Mouse (Mus musculus) layer of hippocampus, postnatal 14 days (tissue): ENCODE data around the gene Neb. TPM values are rescaled to one million over a fixed set of nuclear protein-coding genes. Genes with fewer than 3 reads are reported as not detected.

ENCODE experiments used
- DNase-seq, 2 experiments: peaks; one replicate each; pipeline ENCODE4 v3.0.0; 2021 to 2022; ENCODE audit warnings: low spot score in 2 of 2, mixed read lengths in 1 of 2
- long read RNA-seq, 2 experiments: library from polyadenylated mRNA; stranded (forward); transcript quantifications; one replicate each; pipeline ENCODE4 v2.0.0; 2021
- total RNA-seq, 2 experiments: library from RNA; stranded (reverse); gene quantifications; 2 replicates each; pipeline ENCODE4 v1.2.3; 2021

Neb gene
- total RNA-seq, result 1 to 10 TPM; 2.5 to 3.3 TPM
- long read RNA-seq, experiment 1, partial matches to known transcripts, result 0 of 1 reads
- long read RNA-seq, experiment 1, other reads (novel, unspliced or antisense), result 1 of 1 reads
- long read RNA-seq, experiment 2, result 0 reads

DNA sequence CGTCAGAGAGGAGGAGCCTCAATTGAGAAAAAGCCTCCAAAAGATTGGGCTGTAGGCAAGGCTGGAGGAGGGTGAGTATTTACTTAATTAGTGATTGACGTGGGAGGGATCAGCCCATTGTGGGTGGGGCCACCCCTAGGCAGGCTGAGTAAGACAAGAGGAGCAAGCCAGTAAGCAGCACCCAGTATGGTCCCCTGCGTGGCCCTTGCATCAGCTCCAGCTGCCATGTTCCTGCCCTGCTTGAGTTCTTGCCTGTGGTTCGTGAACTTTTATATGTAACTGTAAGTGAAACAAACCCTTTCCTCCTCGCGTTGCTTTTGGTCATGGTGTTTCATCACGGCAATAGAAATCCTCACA is at the start of gene Neb:
TSS of gene Neb (minus strand) at position 27 of the 357 bp plus-strand sequence.
- no peak for DNase-seq

DNA sequence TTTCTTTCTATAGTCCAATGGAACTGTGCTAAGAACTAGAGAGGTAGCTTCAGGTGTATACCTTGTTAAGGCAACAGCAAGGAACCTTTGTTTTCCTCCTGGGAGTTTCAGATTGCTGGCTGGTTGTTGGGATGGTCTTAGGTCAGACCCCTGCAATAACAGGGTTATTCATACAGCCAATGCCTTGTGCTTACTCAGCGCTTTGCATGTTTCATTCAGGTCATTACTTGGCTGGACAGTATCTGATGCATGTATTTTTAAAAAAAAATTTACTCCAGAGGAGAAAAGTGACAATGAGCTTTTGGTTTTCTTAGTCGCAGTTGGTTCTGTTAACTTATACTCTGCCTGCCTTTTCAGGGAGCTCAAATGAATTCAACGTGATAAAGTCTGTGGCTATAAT is 49.1 kb upstream of the Neb start:
- DNase-seq, result no peak

DNA sequence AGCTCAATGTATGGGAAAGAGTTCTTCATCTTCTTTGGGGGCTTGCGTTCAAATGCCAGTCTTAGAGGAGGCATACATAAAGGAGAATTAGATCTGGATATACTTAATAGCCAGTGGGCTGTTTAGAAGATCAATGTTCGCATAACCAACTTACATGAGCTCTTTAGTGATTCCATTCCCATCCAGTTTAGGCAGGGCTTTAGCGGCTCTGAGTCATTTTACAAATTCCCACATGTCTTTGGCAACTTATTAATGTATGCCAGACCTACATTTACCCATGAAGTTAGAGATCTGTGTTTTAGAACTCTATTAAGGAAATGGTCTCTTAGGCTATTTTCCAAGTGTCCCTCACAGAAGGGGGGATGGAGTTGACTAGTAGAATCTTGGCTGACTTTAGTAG is 47.8 kb upstream of the Neb start:
- DNase-seq, result no peak

DNA sequence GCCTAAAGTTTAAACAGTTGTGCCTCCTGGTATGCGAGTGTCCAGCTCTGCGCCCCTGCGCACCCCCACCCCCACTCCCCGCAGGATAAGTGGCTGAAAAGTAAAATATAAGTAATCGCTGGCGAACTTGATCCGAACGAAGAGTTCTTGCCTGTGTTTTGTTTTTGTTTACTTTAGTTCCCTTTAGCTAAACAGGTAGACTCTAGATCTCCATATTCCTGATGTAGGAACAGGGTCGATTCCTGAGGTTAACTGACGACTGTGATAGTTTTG is 47.2 kb upstream of the Neb start:
- no peak for DNase-seq

DNA sequence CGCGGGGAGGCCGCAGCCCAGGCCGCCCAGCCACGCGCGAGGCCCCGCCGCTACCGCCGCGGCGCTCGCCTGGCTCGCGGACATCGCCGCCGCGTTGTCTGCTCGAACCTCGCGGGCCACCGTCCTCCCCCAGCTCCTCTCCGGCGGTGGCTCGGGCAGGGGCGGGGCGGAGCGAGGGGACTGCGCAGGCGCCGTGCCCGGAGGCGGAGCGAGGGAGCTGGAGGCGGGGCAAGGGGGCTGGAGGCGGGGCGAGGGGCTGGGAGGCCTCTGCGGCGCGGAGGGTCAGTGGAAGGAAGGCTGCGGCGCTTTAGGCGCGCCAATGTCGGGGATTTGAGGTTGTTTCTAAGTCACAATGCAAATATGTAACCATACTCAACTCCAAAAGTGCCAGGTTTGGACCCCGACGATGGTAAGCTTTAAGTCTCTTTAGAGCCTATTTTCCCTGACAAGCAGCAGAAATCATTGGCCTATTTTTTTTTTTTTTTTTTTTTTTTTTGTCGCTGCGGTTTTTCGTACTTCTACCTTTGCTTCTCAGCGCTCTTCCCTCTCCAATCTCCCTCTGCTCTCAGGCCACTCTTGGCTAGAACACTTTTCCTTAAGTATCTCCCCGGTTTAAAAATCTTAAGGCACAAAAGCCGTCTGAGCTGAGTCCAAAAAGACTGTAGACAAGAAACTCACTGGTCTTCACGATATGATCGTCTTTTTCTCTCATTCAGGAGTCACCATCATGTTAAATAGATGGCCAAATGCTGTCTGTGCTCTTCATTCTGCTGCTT is 46.7 kb upstream of the Neb start, which contains the start of gene Arl5a:
TSS of gene Arl5a (minus strand) at position 155 of the 776 bp plus-strand sequence.
- DNase-seq, result peak; percentile 94 to 96

DNA sequence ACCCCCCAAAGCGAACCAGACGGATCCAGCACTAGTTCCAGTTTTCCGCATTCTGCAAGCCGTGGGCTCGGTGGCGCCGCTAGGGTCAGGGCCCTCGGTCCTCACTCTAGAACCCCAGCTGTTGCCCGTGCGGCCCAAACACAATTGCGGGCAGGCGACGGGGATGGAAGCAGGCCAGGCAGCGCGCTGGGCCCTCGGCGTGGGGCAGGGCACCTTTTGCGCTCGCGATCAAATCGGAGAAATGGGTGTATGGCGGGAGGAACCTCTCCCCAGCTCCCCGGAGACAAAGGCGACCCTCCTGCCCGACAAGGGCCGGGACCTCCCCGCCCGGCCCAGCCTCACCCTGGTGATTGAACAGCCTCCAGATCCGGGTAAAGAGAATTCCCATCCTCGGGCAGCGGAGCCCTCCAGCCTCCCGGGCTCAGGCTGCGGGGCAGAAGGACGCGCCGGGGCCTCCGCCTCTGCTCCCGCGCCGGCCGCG is 46.0 kb upstream of the Neb start:
- no peak for DNase-seq

DNA sequence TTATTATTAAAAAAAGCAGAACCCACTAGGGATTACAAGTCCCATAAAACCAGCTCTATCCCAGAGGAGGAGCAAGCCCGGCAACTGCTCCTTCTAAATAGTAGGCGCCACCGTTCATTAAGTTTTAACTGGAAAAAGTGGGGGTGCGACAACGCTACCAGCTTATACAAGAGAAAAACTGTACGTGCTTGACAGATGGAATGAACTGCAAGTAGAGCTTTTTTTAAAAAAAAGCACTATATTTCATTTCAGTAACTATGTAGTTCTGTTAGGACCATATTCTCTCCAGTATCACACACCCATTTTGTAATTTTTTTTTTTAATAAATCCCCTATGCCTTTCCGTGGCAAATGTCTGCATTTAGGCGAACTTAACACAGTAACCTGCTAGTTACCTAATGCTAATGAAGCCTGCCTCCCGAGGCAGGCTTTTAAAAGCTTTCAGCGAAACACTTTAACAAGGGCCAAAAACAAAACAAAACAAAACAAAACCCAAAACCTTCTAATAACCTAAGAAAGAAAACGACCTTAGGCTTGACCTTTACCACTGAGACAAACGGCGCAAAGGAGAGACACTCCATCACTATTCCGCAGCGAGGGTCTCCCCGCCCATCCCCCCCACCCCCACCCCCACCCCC is 45.5 kb upstream of the Neb start:
- peak in 1 of 2 experiments; percentile 45 for DNase-seq

DNA sequence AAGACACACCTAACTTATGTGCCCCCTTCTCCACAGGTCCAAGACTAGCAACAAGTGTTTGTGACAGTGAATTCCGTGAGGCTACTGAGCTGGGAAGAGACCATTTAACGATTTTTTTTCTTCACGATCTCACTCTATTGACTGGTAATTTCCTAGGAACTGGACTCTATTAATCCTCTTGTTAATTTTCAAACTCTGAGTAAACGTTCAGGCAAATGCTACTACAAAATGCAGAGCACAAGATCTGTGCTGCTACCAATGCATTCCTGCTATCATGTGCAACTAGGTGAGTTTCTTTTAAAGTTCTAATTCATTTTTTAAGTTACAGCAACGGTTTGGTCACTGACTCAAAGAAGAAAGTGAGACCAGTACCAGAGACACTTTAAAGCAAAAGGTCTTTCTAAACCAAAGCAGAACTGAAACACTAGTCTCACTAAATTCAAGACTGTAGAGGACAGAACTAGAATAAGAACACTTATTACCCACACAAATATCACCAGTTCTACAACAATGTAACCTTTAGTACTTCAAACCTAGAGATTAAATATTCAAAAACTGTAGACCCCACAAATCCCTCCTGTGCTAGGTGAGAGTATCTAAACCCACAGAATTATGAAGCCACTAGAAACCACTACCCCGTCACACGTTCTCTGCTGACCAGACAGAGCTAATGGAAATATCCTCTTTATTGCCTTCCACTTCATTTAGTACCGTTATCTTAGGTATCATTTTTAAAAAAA is 44.8 kb upstream of the Neb start:
- no peak for DNase-seq

DNA sequence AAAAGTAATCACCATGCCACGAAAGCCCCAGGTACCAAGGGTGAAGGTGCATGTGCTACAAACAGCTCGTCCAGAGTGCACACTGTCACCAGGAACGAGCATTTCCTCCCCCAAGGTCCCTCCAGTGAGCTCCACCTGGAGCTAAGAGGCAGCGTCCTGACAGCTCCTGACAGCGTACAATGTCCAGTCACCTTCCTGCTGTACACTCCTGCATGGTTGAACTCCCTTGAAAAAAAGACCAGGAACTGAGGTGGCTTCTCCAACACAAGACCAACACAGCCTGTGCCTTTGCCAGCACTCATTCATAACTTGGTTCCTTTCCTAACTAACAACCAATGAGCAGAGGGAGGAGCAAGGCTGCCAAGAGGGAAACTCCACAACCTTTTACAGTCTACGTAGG is 42.9 kb upstream of the Neb start:
- no peak for DNase-seq

DNA sequence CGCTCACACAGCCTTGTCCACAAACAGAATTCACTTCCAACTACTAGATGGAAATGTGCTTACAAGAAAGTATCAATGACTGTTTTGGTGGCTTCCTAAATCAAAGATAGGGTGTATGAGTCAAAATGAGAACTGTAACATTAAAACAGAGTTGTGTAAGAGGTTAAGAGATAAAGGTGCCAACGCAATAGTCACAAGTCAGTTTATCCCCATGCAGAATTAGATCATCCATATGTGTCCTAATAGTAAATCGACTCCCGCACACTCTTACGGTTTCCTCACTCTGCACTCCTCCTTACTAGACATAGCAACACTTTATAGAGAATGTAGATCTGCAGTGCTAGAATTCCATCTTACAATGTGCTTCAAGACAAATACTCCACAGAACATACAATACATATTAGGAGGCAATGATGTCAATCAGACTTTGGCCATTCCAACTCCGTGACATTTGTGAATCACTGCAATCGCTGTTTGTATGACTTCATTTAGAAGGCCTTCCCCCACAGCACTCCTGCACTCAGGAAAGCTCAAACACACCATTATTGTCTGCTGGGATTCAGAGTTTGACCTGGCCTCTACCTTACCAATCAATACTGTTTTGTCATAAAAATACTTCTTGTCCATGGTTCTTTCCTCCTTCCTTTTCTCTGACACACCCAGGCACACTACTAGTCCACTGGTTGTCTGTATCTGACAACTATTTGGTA is 41.9 kb upstream of the Neb start:
- DNase-seq, result no peak

DNA sequence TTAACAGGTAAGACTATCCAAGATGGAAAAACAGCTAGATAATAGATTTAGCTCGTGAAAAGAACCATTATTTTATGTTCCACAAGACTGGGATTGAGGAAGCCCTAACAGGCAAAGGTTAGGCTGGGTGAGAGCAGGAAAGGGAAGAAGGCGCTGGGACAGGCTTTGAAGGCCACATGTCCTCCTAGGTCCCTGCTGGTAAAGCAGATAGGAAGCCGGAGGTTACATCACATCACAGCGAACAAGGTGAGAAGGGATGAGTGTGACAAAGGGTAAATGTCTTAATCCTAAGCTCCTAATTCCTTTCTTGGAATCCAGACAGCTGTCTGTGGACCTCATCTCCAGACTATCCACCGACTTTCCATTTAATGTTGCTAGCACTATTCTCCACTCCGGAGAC is 41.0 kb upstream of the Neb start:
- DNase-seq, result no peak

DNA sequence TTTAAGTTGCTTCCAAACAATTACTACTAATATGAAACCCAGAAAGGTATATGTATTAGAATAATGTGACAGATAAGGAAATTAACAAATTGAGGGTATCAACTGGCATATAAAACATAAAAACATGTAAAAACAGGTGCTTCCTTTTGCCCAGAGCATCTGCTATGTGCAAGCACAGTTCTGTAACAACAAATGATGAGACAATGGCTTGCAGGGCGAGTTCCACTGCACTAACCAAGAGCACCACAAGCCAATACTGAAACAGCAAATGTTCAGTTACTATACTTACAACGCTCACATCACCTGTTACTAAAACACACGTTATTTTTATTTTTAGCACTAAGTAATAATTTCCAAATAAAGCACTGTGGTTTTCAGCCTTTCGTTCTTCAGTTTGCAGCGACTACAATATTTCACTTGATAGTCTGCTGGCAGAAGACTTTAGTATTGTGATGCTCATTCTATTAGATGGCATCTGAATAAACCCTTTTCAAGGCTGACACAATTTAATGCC is 34.3 kb upstream of the Neb start:
- no peak for DNase-seq

DNA sequence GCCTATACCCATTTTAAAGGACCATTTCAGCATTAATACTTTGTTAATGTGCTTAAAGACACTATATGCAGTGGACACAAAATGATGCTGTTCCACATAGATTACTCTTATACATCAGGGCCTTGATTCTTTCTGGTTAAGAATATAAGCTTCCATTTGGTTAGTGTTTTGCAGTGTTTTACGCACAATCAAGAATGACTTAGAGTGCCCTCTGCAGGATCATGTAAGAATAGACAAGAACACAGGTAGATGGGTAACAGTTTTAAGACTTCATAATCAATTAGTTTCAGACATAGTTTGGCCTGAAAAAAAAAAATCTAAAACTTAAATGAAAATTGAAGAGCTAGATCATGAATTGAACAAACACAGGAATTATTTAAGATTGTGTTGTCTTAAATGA is 28.2 kb upstream of the Neb start:
- no peak for DNase-seq

DNA sequence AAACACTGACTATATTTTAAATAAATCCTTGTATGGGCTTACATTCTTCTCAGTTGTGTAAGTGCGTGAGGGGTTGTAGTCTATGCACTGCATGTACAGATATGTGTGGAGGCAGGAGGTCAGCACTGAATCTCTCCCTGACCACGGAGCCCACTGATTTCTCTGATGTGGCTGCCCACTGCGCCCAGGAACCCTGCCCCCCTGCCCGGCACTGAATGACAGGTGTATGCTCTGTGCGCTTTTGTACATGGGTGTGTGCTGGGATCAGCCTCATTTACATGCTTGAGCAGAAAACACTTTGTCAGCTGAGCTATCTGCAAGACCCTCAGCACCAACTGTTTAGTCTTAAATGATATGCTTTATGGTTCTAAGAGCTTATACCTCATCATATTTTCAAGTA is 27.0 kb upstream of the Neb start:
- DNase-seq, result no peak

DNA sequence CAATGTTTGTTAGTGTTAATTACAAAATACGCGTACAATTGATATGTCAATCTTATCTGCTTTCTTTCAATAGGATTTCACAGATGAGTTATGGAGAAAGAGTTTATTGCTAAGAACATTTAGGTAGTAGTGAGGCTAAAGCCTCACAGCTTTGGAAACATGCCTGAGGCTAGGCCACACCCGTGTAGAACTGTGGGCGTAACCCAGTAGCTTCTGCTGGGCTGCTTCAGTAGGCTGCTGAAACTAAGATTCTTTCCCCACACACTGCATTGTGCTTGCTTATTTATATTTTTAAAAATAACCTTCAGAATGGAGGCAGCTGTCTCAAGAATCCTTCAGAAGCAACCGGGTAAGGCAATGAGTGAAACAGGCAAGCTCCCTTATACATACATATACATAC is 16.3 kb upstream of the Neb start:
- no peak for DNase-seq

DNA sequence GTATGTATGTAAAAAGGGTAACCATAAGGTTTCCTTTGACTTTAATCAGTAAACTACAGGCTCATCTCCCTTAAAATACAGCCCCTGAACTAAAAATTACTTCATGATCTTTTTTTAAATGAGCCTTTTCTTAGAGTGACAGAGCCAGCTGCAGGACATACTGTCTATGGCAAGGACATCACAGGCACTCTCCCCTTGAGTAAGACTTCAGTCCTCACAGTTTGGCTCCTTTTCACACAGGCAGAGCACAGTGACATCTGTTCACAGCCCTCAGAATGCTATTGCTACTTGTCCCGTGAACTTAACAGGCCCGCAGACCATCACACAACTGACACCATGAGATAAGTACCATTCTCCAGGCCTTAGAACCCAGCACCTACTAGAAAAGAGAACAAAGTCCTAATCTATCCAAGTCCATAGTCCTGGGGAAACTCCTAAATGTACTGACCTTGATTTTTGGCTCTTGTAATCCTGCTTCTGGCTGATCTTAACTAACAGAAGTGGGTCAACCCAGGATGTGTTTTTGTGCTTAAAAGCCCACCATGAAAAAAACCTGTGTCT is 12.2 kb upstream of the Neb start:
- DNase-seq, result no peak

DNA sequence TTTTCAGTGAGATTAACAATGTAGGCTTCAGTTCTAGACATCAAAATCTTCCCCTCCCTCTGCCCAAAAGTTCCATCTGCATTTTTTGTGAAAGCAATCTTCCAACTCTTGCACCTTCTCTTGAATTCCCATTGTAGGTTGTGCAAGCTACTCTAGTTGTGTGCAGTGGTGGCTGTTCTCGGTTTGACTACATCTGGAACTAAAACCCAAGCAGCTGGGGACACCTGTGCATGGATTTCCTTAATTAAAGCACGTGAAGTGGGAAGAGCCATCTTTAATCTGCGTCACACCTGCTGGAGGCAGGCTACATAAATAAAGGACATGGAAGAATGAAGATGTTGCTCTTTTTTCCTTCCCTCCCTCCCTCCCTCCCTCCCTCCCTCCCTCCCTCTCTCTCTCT is 11.7 kb upstream of the Neb start:
- no peak for DNase-seq

DNA sequence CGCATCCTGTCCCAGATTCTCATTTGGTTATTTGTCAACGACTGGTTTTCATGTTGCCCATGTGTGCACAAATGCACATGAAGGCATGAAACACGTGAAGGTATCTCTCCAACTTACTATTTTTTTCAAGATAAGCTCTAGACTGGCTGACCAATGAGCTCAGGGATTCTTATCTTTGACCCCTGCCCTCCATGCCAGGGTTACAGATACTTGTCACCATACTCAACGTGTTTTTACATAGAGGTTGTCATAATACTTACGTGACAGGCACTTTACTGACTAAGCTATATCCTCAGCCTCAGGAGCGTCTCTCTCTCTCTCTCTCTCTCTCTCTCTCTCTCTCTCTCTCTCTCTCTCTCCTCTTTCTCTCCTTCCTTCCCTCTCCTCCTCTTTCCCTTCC is 8.2 kb upstream of the Neb start:
- DNase-seq, result no peak

DNA sequence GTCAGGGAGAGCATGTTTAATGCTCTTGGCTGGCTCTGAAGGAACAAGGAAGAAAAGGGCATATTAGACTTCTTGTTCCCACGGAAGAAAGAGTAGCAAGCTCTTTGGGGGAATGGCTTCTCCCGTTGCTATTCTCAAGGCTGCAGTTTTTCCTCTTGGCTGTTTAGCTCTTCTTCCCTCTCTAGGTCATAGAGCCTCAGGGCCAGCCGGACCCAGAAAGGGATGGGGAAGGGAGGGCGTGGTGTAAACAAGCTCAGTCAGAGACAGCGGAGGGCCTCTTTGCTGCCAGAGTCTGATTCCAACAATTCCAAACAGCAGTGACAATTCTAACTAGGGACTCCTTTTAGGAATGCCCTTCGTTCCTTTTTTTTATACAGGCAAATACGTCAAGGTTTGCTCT is 7.8 kb upstream of the Neb start:
- DNase-seq, result no peak

DNA sequence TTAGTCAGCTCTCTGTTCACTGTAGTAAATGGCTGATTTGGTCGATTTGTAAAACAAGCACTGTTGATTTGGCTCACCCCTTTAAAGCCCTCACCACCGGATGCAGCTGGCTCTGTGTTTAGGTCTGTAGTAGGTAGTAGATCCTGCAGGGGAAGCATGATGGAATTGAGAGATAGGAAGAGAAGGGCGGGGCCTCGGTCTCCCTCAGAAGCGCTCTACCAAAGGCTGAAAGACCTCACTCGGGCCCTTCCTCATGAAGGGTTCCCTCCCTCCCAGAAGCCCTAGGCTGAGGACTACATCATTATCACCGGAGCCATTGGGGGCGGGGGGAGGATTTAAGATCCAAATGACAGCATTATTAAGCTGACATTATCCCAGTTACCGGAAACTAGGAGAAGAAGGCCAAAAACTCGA is 581 bp upstream of the Neb start:
- no peak for DNase-seq
